Mouse (Mus musculus) activated CD4-positive, CD25-positive, alpha-beta regulatory T cell, adult 4 months (primary cell): ENCODE results near the gene Gm11992. TPM values are rescaled to one million over a fixed set of nuclear protein-coding genes. Genes with fewer than 3 reads are reported as not detected.

ENCODE experiments used
- ATAC-seq: one replicate; pipeline ENCODE4 v1.8.0; 2017
- polyA plus RNA-seq, 2 experiments: library from polyadenylated mRNA; unstranded; fragments of 100-300 nt; shearing (Covaris generic); gene quantifications; one replicate each; pipeline ENCODE4 v1.2.1; 2017

Gm11992 gene
- polyA plus RNA-seq, 2 experiments from 2014 or later, result not detected

DNA sequence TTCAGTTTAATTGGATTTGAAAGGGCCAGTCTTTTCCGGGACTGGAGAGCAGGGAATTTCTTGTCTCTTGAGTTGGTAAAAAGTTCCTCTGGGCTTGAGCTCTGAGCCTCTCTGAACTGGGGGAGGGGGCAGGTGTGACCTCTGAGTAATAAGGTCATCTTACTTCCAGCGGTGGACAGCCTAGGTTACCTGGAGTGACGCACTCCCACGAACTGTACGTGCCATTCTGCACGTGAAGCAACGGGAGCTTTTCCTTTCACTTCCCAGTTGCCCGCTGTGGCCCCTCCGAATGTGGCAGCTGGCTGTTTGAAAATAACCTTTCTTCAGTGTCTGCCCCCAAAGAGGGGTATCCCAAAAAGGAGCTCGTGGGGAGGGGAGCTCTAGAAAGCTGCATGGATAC, 67.7 kb downstream of the Gm11992 start:
- no peak for ATAC-seq

DNA sequence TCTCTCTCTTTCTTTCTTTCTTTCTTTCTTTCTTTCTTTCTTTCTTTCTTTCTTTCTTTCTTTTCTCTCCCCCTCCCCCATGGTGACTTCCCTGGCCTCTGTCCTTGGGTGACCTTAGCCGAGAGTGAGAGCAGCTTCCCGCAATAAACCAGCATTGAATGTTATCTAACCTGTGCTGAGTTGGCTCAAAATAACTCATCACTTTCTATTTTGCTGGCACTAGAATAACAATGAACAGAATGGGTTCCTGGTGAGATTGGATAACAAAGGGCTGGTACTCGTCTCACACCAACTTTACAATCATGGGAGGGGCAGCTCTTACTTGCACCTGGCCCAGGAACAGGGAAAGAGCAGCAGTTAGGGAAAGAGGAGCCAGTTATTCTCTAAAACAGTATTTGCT, 68.5 kb downstream of the Gm11992 start:
- ATAC-seq, result no peak

DNA sequence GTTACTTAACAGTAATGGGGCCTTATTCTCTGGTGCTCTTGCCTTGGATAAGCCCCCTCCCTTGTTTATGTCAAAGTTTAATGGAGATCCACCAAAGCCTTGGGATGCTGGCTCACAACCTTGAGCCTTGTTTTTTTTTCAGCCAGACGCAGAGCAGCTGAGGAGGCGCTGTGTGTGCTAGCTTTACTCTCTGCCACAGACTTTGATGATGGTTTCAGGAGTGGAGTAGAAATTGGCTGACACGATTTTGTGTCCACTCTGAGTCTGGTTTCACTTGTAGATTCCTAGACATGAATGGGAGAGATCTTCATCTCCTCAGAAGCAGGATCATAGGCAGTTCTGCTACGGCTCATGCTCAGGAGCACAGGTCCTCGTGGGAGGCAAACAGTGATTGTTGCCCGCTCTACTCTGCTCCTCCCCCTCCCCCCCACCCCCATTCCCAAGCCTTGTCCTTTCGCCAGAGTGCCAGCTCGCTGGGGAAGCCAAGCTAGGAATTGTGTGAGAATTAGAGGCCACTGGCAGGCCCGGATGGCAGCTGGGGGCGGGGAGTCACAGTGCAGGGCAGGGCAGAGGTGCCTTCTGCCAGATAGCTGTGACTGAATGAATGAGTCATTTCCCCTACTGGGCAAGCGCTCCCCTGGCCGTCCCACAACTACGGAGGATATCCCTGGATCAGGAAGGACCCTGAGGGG, 69.1 kb downstream of the Gm11992 start:
- no peak for ATAC-seq

DNA sequence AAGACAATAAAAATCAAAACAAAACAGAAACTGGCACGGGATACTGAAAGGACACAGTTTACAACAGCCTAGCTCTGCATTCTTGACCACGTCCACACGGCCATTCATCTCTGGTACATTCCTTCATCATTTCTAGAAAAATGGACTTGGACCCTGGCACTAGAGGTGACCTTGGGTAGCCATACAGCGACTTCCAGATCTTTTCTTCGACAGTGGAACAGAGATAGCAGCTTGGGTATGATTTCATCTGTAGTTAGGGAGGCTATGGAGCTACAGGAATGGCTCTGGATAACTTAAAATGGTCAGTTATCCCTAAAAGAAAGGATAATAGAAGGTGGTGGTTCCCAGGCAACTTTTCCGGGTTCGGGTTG, 69.6 kb downstream of the Gm11992 start, which contains the start of gene Upp1:
TSS of gene Upp1 (plus strand) at position 54 of the 371 bp plus-strand sequence.
- ATAC-seq, result no peak

DNA sequence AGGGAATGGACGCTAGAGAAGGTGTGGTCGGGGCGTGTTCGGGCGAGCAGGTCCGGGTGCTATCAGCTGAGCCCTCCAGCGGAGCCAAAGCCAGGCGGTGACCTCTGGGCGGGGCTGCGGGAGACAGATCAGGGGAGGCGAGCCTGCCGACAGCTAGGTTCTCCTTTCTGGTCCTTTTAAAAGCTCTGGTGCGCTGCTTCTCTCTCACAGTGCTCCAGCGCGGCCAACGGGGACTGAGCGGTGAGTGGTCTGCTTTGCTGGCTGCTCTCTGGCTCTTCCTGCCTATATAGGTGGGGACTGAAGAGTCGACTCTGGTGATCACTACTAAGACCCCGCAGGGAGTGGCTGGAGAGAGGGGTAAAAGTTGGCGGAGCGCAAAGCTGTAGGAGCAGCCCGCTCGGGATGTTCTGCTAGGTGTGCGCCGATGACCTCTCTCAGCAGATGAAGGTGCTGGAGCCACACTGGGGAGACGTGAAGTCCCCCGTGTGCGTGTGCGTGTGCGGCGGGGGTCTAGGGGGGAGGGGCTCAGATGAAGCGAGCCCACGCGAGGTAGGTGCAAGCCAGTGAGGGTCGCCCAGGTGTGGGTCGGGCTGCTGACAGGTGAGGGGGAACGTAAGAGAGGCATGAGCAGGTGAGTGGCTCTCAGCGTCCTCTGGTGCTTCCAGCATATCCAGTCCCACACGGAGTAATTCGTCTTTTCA, 70.2 kb downstream of the Gm11992 start:
- ATAC-seq, result no peak

Other genes with a start within 250 kb of the Gm11992 start
- not detected for gene Pkd1l1, start 75.3 kb upstream of the Gm11992 start, polyA plus RNA-seq
- gene Hus1, start 37.4 kb upstream of the Gm11992 start, polyA plus RNA-seq, result 1 to 10 TPM; 6.9 to 7.6 TPM
- gene Sun3, start 397 bp downstream of the Gm11992 start, polyA plus RNA-seq, result not detected
- under 1 TPM in 1 of 2 experiments, not detected in 1; 0.41 TPM for gene Upp1, start 69.5 kb downstream of the Gm11992 start, polyA plus RNA-seq
- under 1 TPM in 1 of 2 experiments, not detected in 1; 0.03 TPM for gene Abca13, start 143.3 kb downstream of the Gm11992 start, polyA plus RNA-seq